Comparison of ENCODE assay signal across 7 mouse cellular contexts in genomic region chr5:123992193-123992637, GRCm38 (mm10). TPM values are rescaled to one million over a fixed set of nuclear protein-coding genes. Genes with fewer than 3 reads are reported as not detected.
DNase-seq lines count a peak whose midpoint lies in the region; ATAC-seq lines count a peak whose summit lies in the region.

No protein-coding gene starts in this region.

- peak; percentile 43 to 54 for ATAC-seq in hematopoietic stem cell, adult 5-6 weeks (replicated peaks in 1 of 2; ENCODE audit: insufficient read depth in 1 of 2, low FRiP score in 2 of 2, low TSS enrichment in 1 of 2, low read depth in 1 of 2, poor library complexity in 2 of 2, severe bottlenecking in 2 of 2)

- peak; percentile 63 for DNase-seq in right cerebral cortex, adult 18-20 months
- no peak for DNase-seq in right cerebral cortex, postnatal 25 days
- DNase-seq in gastrocnemius, adult 8-10 months (ENCODE audit: low spot score in 2 of 2), result peak; percentile 43 to 47
- DNase-seq in lung, postnatal 36 days, result peak; percentile 88
- no peak for DNase-seq in spleen, postnatal 14 days (ENCODE audit: low spot score in 2 of 2)
- no peak for DNase-seq in embryo, embryonic 11 days

RNA-seq across cellular contexts. Expression of gene Hip1r, which starts 18.8 kb away (rescaled TPM):
- 10 to 100 TPM in 2 of 4 experiments, 1 to 10 TPM in 2; 8.7 to 15.9 (median 11.4) TPM for total RNA-seq in gastrocnemius, adult 8-10 months (2022)
- 36.8 and 47.0 TPM in 2 replicates for total RNA-seq in hematopoietic stem cell, adult 5-6 weeks (2017)

RNA-seq across cellular contexts. Expression of gene Vps37b, which starts 39.9 kb away (rescaled TPM):
- 1 to 10 TPM; 4.6 to 6.2 (median 5.1) TPM for total RNA-seq in gastrocnemius, adult 8-10 months (2022)
- total RNA-seq in hematopoietic stem cell, adult 5-6 weeks (2017), result 20.4 and 22.2 TPM in 2 replicates

Comparison
In these comparisons a context has a peak if more than half of its experiments do, and no peak if none do; other contexts are left out.
1. DNase-seq: peak in right cerebral cortex, adult 18-20 months (single experiment), gastrocnemius, adult 8-10 months (2 of 2) and lung, postnatal 36 days (single experiment); none in right cerebral cortex, postnatal 25 days (single experiment), spleen, postnatal 14 days (0 of 2) and embryo, embryonic 11 days (single experiment).